Mouse (Mus musculus) ovary, adult 18-20 months (tissue): ENCODE data around the gene Snap25.
A peak's percentile ranks its signal among the peaks of the same experiment; 100 is the strongest.

Experiments used
- DNase-seq: peaks from one replicate; pipeline ENCODE4 v3.0.0; 2022; ENCODE audit warnings: low spot score, mixed read lengths

Snap25 gene

GRCm38 (mm10) chr2:136713299-136713758 lies at the start of gene Snap25:
Gene Snap25, plus strand, starts transcription at chr2:136713453.
- no peak for DNase-seq

- no peak for DNase-seq
These were observed 46.3 kb upstream of the Snap25 start for GRCm38 (mm10) chr2:136666951-136667350.

- no peak for DNase-seq
These were observed 44.1 kb upstream of the Snap25 start for GRCm38 (mm10) chr2:136669183-136669582.

GRCm38 (mm10) chr2:136669665-136670064 lies 43.6 kb upstream of the Snap25 start:
- no peak for DNase-seq

- DNase-seq, result no peak
These were observed 42.5 kb upstream of the Snap25 start for GRCm38 (mm10) chr2:136670539-136671271.

GRCm38 (mm10) chr2:136674077-136674757 lies 39.0 kb upstream of the Snap25 start:
- no peak for DNase-seq

GRCm38 (mm10) chr2:136676196-136676595 lies 37.1 kb upstream of the Snap25 start:
- DNase-seq, result no peak

GRCm38 (mm10) chr2:136676918-136677445 lies 36.3 kb upstream of the Snap25 start:
- no peak for DNase-seq

- peak; percentile 88 for DNase-seq
These were observed 34.7 kb upstream of the Snap25 start for GRCm38 (mm10) chr2:136678321-136679161.

- peak; percentile 85 for DNase-seq
These were observed 33.7 kb upstream of the Snap25 start for GRCm38 (mm10) chr2:136679280-136680221.

GRCm38 (mm10) chr2:136682146-136682860 lies 30.9 kb upstream of the Snap25 start:
- no peak for DNase-seq

- no peak for DNase-seq
These were observed 27.1 kb upstream of the Snap25 start for GRCm38 (mm10) chr2:136686195-136686594.

GRCm38 (mm10) chr2:136687316-136687715 lies 25.9 kb upstream of the Snap25 start:
- no peak for DNase-seq

- DNase-seq, result no peak
These were observed 23.8 kb upstream of the Snap25 start for GRCm38 (mm10) chr2:136689476-136689875.

GRCm38 (mm10) chr2:136691681-136692080 lies 21.6 kb upstream of the Snap25 start:
- DNase-seq, result no peak

- DNase-seq, result no peak
These were observed 13.6 kb upstream of the Snap25 start for GRCm38 (mm10) chr2:136699429-136700227.

- no peak for DNase-seq
These were observed 9.9 kb upstream of the Snap25 start for GRCm38 (mm10) chr2:136703376-136703775.

GRCm38 (mm10) chr2:136711155-136711554 lies 2.1 kb upstream of the Snap25 start:
- DNase-seq, result no peak

GRCm38 (mm10) chr2:136711746-136712440 lies 1.4 kb upstream of the Snap25 start:
- peak; percentile 4 for DNase-seq
